Mouse (Mus musculus): Measurements from ENCODE around the gene Chrnb1.

The Chrnb1 gene

GRCm38 (mm10) chr11:69795168-69795982 lies at the start of gene Chrnb1:
Gene Chrnb1 (minus strand): TSS chr11:69795943.
- DNase-seq: peak; percentile 86

- DNase-seq: no peak
These were observed 43.0 kb upstream of the Chrnb1 start for GRCm38 (mm10) chr11:69838714-69839104.

- DNase-seq: peak; percentile 95
These were observed 42.4 kb upstream of the Chrnb1 start, which contains the start of gene Tmem256 for GRCm38 (mm10) chr11:69837952-69838713. Gene Tmem256 (plus strand): TSS chr11:69838514.

GRCm38 (mm10) chr11:69837604-69837951 lies 41.8 kb upstream of the Chrnb1 start, which contains the start of gene Nlgn2:
Gene Nlgn2 (minus strand): TSS chr11:69837784.
- DNase-seq: no peak

- no peak for DNase-seq
These were observed 41.2 kb upstream of the Chrnb1 start for GRCm38 (mm10) chr11:69836703-69837576.

- DNase-seq: no peak
These were observed 40.2 kb upstream of the Chrnb1 start for GRCm38 (mm10) chr11:69835966-69836335.

- DNase-seq: no peak
These were observed 39.7 kb upstream of the Chrnb1 start for GRCm38 (mm10) chr11:69835326-69835965.

GRCm38 (mm10) chr11:69834001-69834549 lies 38.3 kb upstream of the Chrnb1 start:
- DNase-seq: no peak

- no peak for DNase-seq
These were observed 37.8 kb upstream of the Chrnb1 start for GRCm38 (mm10) chr11:69833554-69833953.

- DNase-seq: no peak
These were observed 33.1 kb upstream of the Chrnb1 start for GRCm38 (mm10) chr11:69828832-69829231.

GRCm38 (mm10) chr11:69823456-69823855 lies 27.7 kb upstream of the Chrnb1 start:
- DNase-seq: no peak

- DNase-seq: no peak
These were observed 26.3 kb upstream of the Chrnb1 start, which contains the start of gene Spem1 for GRCm38 (mm10) chr11:69822080-69822479. Gene Spem1 (minus strand): TSS chr11:69822180.

- DNase-seq: no peak
These were observed 23.1 kb upstream of the Chrnb1 start for GRCm38 (mm10) chr11:69818871-69819270.

GRCm38 (mm10) chr11:69818365-69818764 lies 22.6 kb upstream of the Chrnb1 start, which contains the start of gene Spem2:
Gene Spem2 (minus strand): TSS chr11:69818465.
- no peak for DNase-seq

- no peak for DNase-seq
These were observed 20.8 kb upstream of the Chrnb1 start for GRCm38 (mm10) chr11:69816520-69816919.

- DNase-seq: no peak
These were observed 19.4 kb upstream of the Chrnb1 start, which contains the start of gene Gm39566 for GRCm38 (mm10) chr11:69815155-69815554. Gene Gm39566 (minus strand): TSS chr11:69815298.

GRCm38 (mm10) chr11:69810280-69810679 lies 14.5 kb upstream of the Chrnb1 start:
- no peak for DNase-seq

GRCm38 (mm10) chr11:69807641-69808040 lies 11.9 kb upstream of the Chrnb1 start:
- DNase-seq: no peak

- no peak for DNase-seq
These were observed 10.6 kb upstream of the Chrnb1 start for GRCm38 (mm10) chr11:69806378-69806777.

- no peak for DNase-seq
These were observed 9.5 kb upstream of the Chrnb1 start, which contains the start of gene Tmem102 for GRCm38 (mm10) chr11:69804972-69805909. Gene Tmem102 (minus strand): TSS chr11:69805624.

- no peak for DNase-seq
These were observed 8.9 kb upstream of the Chrnb1 start for GRCm38 (mm10) chr11:69804652-69804940.

All from right cerebral cortex, postnatal 25 days (tissue).